Mouse (Mus musculus): ENCODE measurements around the gene Rsph9.

DNA sequence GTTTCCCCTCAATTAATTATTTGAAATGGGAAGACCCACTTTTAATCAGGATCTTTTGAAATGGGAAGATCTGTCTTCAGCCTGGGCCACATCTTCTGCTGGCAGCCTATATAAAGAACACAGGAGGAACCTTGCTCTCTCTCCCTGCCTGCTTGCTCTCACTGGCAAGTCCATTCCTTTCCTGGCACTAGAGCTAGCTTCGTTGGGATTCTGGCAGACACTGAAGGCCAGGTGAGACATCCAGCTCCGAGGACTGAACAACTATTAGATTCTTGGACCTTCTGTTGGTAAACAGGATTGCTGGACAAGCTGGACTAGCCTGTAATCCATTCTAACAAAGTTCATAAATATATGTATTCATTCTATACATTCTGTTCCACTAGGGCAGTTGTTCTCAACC, 44.8 kb upstream of the Rsph9 start:
- TF ChIP-seq CTCF (IDR thresholded peaks at IDR 0.05) = no peak
- no peak for TF ChIP-seq POLR2A (IDR thresholded peaks at IDR 0.05; ENCODE audit: insufficient read depth, low read depth, low read length)
- TF ChIP-seq EP300 (IDR thresholded peaks at IDR 0.05; ENCODE audit: insufficient read depth, low read depth, low read length) = no peak

Measured in heart, adult 2 months (tissue).